Mouse (Mus musculus) heart, embryonic 10.5 days (tissue): ENCODE results near the gene Derl3. TPM values are rescaled to one million over a fixed set of nuclear protein-coding genes. Genes with fewer than 3 reads are reported as not detected.

ENCODE experiments used
- DNase-seq: peaks from one replicate; pipeline ENCODE4 v3.0.0-alpha.2; 2017; ENCODE audit warnings: low spot score
- H3K27ac ChIP-seq: fragments of 300-500 bp; sonication (generic); 2 replicates; pipeline ENCODE4 v1.5.1; 2016; ENCODE audit warnings: mild to moderate bottlenecking
- H3K27me3 ChIP-seq: fragments of 300-500 bp; sonication (generic); 2 replicates; pipeline ENCODE4 v1.6.1; 2016; ENCODE audit warnings: mild to moderate bottlenecking; ENCODE audit not compliant: poor library complexity, insufficient read depth, severe bottlenecking
- H3K36me3 ChIP-seq: fragments of 300-500 bp; sonication (generic); 2 replicates; pipeline ENCODE4 v1.6.1; 2016; ENCODE audit warnings: mild to moderate bottlenecking, moderate library complexity
- H3K4me1 ChIP-seq: fragments of 300-500 bp; sonication (generic); 2 replicates; pipeline ENCODE4 v1.6.1; 2016; ENCODE audit warnings: mild to moderate bottlenecking
- H3K4me3 ChIP-seq: fragments of 300-500 bp; sonication (generic); 2 replicates; pipeline ENCODE4 v1.5.1; 2016; ENCODE audit warnings: mild to moderate bottlenecking, moderate library complexity
- H3K9me3 ChIP-seq: fragments of 300-500 bp; sonication (generic); 2 replicates; pipeline ENCODE4 v1.6.1; 2016; ENCODE audit warnings: mild to moderate bottlenecking, moderate library complexity
- WGBS: fragments of 180-500 bp; shearing (Covaris S2); methylation state at CpG from one replicate; pipeline ENCODE4 v1.1.7; 2016; 5-methylcytosine and 5-hydroxymethylcytosine counted together
- polyA plus RNA-seq: library from polyadenylated mRNA; unstranded; fragments of >200 nt; fragmentation: Nextera tagmentation; extraction: Ambion mirVana; gene quantifications from 2 replicates; pipeline ENCODE4 v1.2.1, GENCODE M21; 2016

The Derl3 gene
- polyA plus RNA-seq, 1 experiment from 2014 or later, result 5.0 TPM

DNA sequence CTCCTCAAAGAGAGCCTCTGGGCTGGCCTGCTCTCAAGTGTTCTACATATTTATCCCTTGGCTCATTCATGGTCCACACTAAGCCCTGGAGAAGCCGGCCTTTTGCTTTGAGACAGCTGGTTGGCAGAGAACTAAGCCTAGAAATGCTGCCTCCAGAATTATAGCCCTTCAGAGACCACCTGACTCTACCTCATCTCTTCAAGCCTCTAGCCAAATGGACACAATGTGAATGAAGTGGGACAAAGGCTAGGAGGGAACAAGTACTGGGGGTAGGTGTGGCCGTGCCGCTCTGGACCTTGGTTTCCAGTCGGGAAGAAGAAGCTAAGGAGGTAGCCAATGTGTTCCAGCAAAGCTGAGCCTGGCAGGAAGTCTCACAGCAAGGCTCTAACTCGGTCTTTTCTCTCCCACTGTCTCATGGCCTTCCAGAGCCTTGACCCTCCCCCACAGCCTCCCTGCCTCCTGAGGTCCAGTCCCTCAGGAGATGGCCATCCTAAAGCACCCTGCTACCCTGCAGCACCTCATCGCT is 4.9 kb downstream of the Derl3 start:
- WGBS, result 78% methylated on average over 6 of the region's 6 CpGs
- Histone ChIP-seq H3K27me3 (no peaks in the 10 kb centered on the region), H3K27ac (no peak overlapping the region), H3K36me3 (peaks cover 86% of the 10 kb centered on the region), H3K4me1 (peaks cover 25% of the 10 kb centered on the region), H3K4me3 (no peak overlapping the region), H3K9me3 (no peaks in the 10 kb centered on the region)
- DNase-seq, result no peak

GRCm38 (mm10) chr10:75898846-75899245 is 5.6 kb downstream of the Derl3 start:
- DNase-seq, result no peak
- no peaks in the 10 kb centered on the region for H3K9me3 ChIP-seq
- 68% methylated on average over 3 of the region's 3 CpGs for WGBS
- no peak overlapping the region for H3K4me3 ChIP-seq
- H3K4me1 ChIP-seq, result peaks cover 23% of the 10 kb centered on the region
- H3K27me3 ChIP-seq, result no peaks in the 10 kb centered on the region
- H3K36me3 ChIP-seq, result peaks cover 93% of the 10 kb centered on the region
- peak overlapping the region; percentile 49; the same call in 1 of the 2 replicates for H3K27ac ChIP-seq

- H3K27ac ChIP-seq, result no peak overlapping the region
- 94% methylated on average over 5 of the region's 5 CpGs for WGBS
- no peaks in the 10 kb centered on the region for H3K27me3 ChIP-seq
- no peak overlapping the region for H3K4me3 ChIP-seq
- no peak for DNase-seq
- peaks cover 95% of the 10 kb centered on the region for H3K36me3 ChIP-seq
- peaks cover 9% of the 10 kb centered on the region for H3K4me1 ChIP-seq
- no peaks in the 10 kb centered on the region for H3K9me3 ChIP-seq
Measured at GRCm38 (mm10) chr10:75904391-75904790, 11.2 kb downstream of the Derl3 start.

- H3K36me3 ChIP-seq, result peaks cover 97% of the 10 kb centered on the region
- WGBS, result 93% methylated on average over 4 of the region's 4 CpGs
- DNase-seq, result no peak
- H3K9me3 ChIP-seq, result no peaks in the 10 kb centered on the region
- H3K27ac ChIP-seq, result no peak overlapping the region
- H3K4me3 ChIP-seq, result no peak overlapping the region
- H3K27me3 ChIP-seq, result no peaks in the 10 kb centered on the region
- H3K4me1 ChIP-seq, result 0 out of 2 replicates have a peak, but pooled peaks cover 5% of the 10 kb centered on the region
Measured at GRCm38 (mm10) chr10:75906882-75907281, 13.7 kb downstream of the Derl3 start.

- H3K36me3 ChIP-seq, result peaks cover 90% of the 10 kb centered on the region
- H3K4me1 ChIP-seq, result peaks cover 20% of the 10 kb centered on the region; the same call in 1 of the 2 replicates
- H3K27ac ChIP-seq, result no peak overlapping the region
- WGBS, result 93% methylated on average over 2 of the region's 2 CpGs
- H3K27me3 ChIP-seq, result no peaks in the 10 kb centered on the region
- no peak for DNase-seq
- no peaks in the 10 kb centered on the region for H3K9me3 ChIP-seq
- no peak overlapping the region for H3K4me3 ChIP-seq
Measured at GRCm38 (mm10) chr10:75910698-75911097, 17.5 kb downstream of the Derl3 start.

DNA sequence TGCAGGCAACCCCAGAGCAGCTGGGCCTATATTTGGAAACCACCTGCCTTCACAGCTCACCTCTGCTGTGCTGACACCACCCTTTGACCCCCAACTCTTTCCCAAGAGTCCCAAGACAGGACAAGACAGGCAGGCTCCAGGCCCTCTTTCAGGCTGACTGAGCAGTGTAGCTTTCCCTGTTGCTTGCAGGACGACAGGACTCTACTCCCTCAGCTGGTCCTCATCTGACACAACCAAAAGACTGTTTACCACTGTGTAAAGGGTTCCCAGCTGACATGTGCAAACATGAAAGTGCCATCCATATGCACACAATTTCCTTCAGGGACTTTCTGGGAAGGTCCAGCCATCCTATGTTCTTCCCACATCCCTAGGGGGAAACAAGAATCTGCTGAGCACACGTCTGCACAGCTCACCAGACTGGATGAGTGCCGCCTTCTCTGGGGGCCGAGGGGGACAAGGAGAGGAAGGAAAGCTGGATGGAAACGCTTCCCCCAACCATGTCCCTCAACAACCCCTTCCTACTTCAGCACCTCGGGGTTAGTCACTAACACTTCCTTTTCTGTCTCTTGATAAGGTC is 19.9 kb downstream of the Derl3 start:
- Histone ChIP-seq H3K4me3 (no peak overlapping the region), H3K27ac (no peak overlapping the region), H3K9me3 (no peaks in the 10 kb centered on the region), H3K4me1 (peaks cover 29% of the 10 kb centered on the region; the same call in 1 of the 2 replicates), H3K36me3 (peaks cover 88% of the 10 kb centered on the region), H3K27me3 (no peaks in the 10 kb centered on the region)
- 53% methylated on average over 6 of the region's 6 CpGs for WGBS
- DNase-seq, result no peak

DNA sequence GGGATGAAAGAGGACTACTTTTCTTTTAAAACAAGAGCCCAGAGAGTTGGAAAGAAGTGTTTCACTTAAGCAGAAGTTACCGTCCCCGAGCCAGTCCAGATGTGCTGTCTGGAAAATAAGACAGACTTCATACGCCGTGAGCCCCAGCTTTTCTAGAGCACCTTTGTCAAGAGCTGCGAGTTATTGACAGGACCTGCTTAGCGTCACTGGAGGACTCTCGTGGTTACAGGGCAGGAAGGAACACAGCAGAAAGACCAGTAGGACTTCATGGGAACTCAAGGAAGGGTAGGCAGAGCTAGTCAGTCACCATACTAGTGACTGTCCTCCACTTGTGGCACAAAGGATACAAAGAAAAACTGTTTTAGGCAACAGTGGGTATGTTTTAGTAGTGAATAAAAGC is 22.3 kb downstream of the Derl3 start:
- Histone ChIP-seq H3K27ac (no peak overlapping the region), H3K27me3 (no peaks in the 10 kb centered on the region), H3K36me3 (peaks cover 77% of the 10 kb centered on the region), H3K4me3 (no peak overlapping the region), H3K4me1 (peaks cover 48% of the 10 kb centered on the region; the same call in 1 of the 2 replicates), H3K9me3 (no peaks in the 10 kb centered on the region)
- WGBS, result 46% methylated on average over 7 of the region's 7 CpGs
- no peak for DNase-seq

DNA sequence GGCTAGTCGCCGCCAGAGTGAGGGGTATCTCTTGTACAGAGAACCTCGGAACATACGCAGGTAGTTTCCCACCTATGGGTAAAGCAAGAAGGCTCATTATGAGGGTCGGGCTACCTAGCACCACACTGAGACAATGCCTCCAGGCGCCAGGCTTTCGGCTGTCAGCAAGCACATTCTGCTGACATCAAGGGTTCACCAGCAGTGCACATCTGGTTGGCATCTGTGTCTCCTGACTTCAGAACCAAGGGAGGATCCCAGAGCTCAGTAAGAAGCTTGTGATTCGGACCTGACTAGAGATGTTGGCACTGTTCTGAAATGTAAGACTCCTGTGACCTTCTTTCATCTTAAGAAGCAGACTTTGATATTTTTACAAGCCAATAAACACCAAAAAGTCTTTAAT is 23.6 kb downstream of the Derl3 start:
- H3K27me3 ChIP-seq, result no peaks in the 10 kb centered on the region
- no peak overlapping the region for H3K27ac ChIP-seq
- DNase-seq, result no peak
- peaks cover 65% of the 10 kb centered on the region for H3K36me3 ChIP-seq
- 87% methylated on average over 8 of the region's 8 CpGs for WGBS
- H3K4me1 ChIP-seq, result peaks cover 54% of the 10 kb centered on the region
- no peak overlapping the region for H3K4me3 ChIP-seq
- H3K9me3 ChIP-seq, result no peaks in the 10 kb centered on the region

GRCm38 (mm10) chr10:75919026-75919425 is 25.8 kb downstream of the Derl3 start:
- no peak for DNase-seq
- Histone ChIP-seq H3K36me3 (peaks cover 53% of the 10 kb centered on the region), H3K27me3 (no peaks in the 10 kb centered on the region), H3K4me3 (no peak overlapping the region), H3K9me3 (no peaks in the 10 kb centered on the region), H3K27ac (no peak overlapping the region), H3K4me1 (peaks cover 52% of the 10 kb centered on the region)
- 91% methylated on average over 5 of the region's 5 CpGs for WGBS

GRCm38 (mm10) chr10:75921026-75921725 is 28.0 kb downstream of the Derl3 start, which contains the start of gene Smarcb1:
Gene Smarcb1 (minus strand): TSS chr10:75921617.
- Histone ChIP-seq H3K27ac (peak within 1 kb of the TSS; percentile 99), H3K4me1 (peaks cover 40% of the 10 kb centered on the region), H3K27me3 (peaks cover 10% of the 10 kb centered on the region), H3K4me3 (peak within 1 kb of the TSS; percentile 93), H3K36me3 (peaks cover 47% of the 10 kb centered on the region), H3K9me3 (no peaks in the 10 kb centered on the region)
- WGBS, result under 1% methylated on average over 76 of the region's 76 CpGs
- DNase-seq, result peak; percentile 97

GRCm38 (mm10) chr10:75921726-75922560 is 28.7 kb downstream of the Derl3 start:
- peaks cover 16% of the 10 kb centered on the region for H3K27me3 ChIP-seq
- H3K4me1 ChIP-seq, result peaks cover 41% of the 10 kb centered on the region
- H3K27ac ChIP-seq, result peak overlapping the region; percentile 99
- DNase-seq, result no peak
- WGBS, result 7% methylated on average over 22 of the region's 22 CpGs
- peak overlapping the region; percentile 93 for H3K4me3 ChIP-seq
- no peaks in the 10 kb centered on the region for H3K9me3 ChIP-seq
- H3K36me3 ChIP-seq, result peaks cover 47% of the 10 kb centered on the region

DNA sequence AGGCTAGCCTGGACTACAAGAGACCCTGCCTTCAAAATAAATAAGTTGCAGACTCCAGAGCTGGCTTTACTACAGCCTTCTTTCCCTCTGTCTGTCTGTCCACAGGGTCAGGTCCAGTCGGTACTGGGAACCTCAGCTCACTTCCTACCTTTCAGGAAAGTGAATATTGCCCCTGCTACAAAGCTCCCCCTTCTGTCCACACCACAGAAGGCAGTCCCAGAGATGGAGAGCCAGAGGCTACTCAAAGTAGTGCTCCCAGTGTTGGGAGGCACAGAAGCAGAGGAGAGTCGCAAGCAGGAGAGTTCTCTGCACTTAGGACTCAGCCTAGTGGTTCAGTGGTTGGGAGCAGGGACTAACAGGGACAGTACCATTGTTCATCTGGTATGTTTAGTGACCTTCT is 31.1 kb downstream of the Derl3 start:
- 66% methylated on average over 2 of the region's 2 CpGs for WGBS
- peaks cover 40% of the 10 kb centered on the region for H3K27me3 ChIP-seq
- H3K4me1 ChIP-seq, result peaks cover 30% of the 10 kb centered on the region
- no peaks in the 10 kb centered on the region for H3K9me3 ChIP-seq
- no peak for DNase-seq
- H3K27ac ChIP-seq, result no peak overlapping the region
- H3K4me3 ChIP-seq, result no peak overlapping the region
- peaks cover 37% of the 10 kb centered on the region for H3K36me3 ChIP-seq

DNA sequence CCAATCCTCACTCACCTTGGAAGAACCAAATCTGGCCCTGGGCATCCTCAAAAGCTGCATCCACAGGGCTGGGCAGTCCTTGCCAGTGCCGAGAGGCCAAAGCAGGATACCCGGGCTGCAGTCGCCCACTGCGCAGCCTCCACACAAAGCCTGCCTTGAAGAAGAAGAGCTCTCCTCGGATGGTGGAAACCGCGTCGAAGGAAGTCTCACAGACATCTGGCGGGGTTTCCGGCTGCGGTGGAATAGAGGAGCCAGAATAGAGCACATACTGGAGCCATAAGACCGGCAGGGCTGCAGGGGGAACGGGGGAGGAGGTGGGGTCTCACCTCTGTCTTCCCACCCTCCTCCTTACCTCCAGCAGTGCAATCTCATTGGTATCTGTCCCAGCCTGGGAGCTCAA is 33.2 kb downstream of the Derl3 start:
- Histone ChIP-seq H3K36me3 (peaks cover 37% of the 10 kb centered on the region), H3K9me3 (no peaks in the 10 kb centered on the region), H3K4me3 (no peak overlapping the region), H3K4me1 (peaks cover 23% of the 10 kb centered on the region), H3K27me3 (peaks cover 61% of the 10 kb centered on the region), H3K27ac (no peak overlapping the region)
- DNase-seq, result no peak
- WGBS, result 48% methylated on average over 13 of the region's 13 CpGs
